Mouse (Mus musculus): ENCODE results near the gene Med16.

- TF ChIP-seq CTCF (IDR thresholded peaks at IDR 0.05; ENCODE audit: extremely low read depth, insufficient read length, insufficient replicate concordance, low read depth, low read length), result no peak
- TF ChIP-seq POLR2A (IDR thresholded peaks at IDR 0.05; ENCODE audit: low read depth, low read length), result no peak
Observed at GRCm38 (mm10) chr10:79872862-79873261, 35.9 kb downstream of the Med16 start.

All from small intestine, adult 2 months (tissue).